Mouse (Mus musculus) large intestine, adult 2 months (tissue): Measurements from ENCODE around the gene Adat2. TPM values are rescaled to one million over a fixed set of nuclear protein-coding genes. Genes with fewer than 3 reads are reported as not detected.

Experiments
- DNase-seq: peaks from one replicate; pipeline ENCODE4 v3.0.0-alpha.2; 2012; ENCODE audit warnings: low read depth, low spot score
- WGBS: fragments of 180-500 bp; shearing (Covaris S2); methylation state at CpG from one replicate; pipeline ENCODE4 v1.1.7; 2018; 5-methylcytosine and 5-hydroxymethylcytosine counted together
- polyA plus RNA-seq: library from polyadenylated mRNA; depleted of rRNA; stranded (reverse); fragments of >200 nt; gene quantifications from 2 replicates; pipeline ENCODE4 v1.2.3, GENCODE M21; 2012; rRNA removed

Adat2 gene
- polyA plus RNA-seq: 3.1 and 3.8 TPM in 2 replicates

GRCm38 (mm10) chr10:13552646-13553497, at the start of gene Adat2, which contains the start of gene Pex3:
TSS of gene Adat2 (plus strand) at chr10:13552894.
TSS of gene Pex3 (minus strand) at chr10:13553142.
- 1% methylated on average over 51 of the region's 51 CpGs for WGBS

GRCm38 (mm10) chr10:13521857-13522256, 30.8 kb upstream of the Adat2 start:
- DNase-seq: no peak
- WGBS: 49% methylated on average over 4 of the region's 4 CpGs

More at GRCm38 (mm10) chr10:13552646-13553497, at the start of gene Adat2, which contains the start of gene Pex3:
- peak; percentile 58 for DNase-seq

DNA sequence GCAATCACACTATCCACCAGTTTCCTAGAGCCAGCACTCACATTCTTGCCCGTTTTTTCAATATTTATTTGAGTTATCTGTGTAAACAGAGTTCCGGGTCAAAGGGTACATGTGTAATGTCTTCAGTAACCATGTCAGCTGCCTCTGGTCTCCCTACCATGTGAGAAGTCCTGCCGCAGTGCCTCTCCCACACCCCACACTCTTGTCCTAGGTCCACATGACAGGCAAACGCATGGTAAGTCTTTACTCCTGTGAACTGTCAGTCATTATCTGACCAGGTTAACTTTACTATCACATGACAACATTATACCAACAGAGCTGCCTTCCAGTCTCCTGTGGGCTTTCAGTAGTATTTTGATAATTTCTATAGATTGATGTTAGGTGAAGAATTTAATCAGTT, 24.5 kb upstream of the Adat2 start:
- 43% methylated on average over 4 of the region's 4 CpGs for WGBS

DNA sequence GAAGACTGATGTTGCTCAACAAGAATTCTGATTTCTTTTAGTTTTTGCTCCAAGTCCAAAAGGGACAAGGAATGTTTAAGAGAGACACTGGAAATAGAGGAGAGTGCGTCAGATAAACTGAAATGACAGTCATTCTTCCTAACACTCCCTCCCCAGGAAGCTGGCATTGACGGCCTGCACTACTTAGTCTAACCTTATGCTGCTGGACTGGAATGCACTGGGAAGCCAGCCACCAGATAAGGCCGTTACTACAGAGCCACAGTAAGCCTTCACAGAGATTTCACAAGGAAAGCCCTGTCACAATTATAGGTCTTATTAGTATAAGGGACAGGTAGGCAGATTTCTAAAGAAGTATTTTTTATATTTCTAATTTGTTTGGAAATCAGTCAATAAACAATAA, 17.9 kb upstream of the Adat2 start:
- no peak for DNase-seq
- WGBS: 90% methylated on average over 3 of the region's 3 CpGs

More for the DNA sequence above, 24.5 kb upstream of the Adat2 start:
- no peak for DNase-seq

- no peak for DNase-seq
- 95% methylated on average over 7 of the region's 7 CpGs for WGBS
Observed at GRCm38 (mm10) chr10:13536706-13537105, 16.0 kb upstream of the Adat2 start.

DNA sequence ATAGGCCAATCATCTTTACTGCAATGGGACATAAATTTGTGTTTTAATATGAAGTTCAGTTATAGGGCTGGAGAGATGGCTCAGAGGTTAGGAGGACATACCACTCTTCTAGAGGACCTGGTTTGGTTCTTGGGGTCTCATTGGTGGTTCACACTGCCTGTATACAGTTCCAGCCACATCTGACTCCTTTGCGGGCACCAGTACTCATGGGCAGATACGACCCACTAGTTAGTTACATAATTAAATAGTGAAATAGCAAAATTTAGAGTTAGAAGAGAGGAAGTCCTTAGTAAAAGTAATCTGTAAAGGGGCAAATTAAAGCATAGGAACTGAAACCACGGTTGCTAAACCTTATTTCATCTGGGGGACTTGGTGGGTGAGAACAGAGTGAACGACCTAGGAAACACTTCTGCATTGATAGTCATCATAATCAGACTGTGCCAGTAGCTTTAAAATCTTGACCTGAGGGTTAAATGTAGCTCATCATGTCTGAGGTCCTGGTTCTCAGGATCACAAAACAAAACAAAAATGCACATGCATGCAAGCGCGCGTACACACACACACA, 12.8 kb upstream of the Adat2 start:
- DNase-seq: no peak
- 91% methylated on average over 7 of the region's 7 CpGs for WGBS

DNA sequence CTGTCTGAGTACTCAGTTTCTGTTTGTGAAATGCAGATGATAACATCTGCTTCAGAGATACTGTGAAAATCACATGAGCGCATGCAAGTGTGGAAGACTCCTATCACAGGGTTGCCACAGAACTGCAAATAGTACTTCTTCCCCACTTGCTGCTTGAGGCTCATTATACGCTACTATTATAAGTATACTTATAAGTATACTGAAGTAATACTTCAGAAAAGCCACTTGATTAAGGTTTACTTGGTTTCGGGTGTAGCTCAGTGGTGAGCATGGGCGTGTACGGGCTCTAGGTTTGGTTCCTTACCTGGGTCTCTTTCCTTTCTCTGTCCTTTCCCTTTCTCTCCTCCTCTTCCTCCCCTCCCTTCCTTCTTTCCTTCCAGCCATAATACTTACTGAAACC, 11.0 kb upstream of the Adat2 start:
- 96% methylated on average over 5 of the region's 5 CpGs for WGBS
- DNase-seq: no peak

GRCm38 (mm10) chr10:13553498-13553985, 848 bp downstream of the Adat2 start:
- DNase-seq: no peak
- WGBS: 5% methylated on average over 10 of the region's 10 CpGs

DNA sequence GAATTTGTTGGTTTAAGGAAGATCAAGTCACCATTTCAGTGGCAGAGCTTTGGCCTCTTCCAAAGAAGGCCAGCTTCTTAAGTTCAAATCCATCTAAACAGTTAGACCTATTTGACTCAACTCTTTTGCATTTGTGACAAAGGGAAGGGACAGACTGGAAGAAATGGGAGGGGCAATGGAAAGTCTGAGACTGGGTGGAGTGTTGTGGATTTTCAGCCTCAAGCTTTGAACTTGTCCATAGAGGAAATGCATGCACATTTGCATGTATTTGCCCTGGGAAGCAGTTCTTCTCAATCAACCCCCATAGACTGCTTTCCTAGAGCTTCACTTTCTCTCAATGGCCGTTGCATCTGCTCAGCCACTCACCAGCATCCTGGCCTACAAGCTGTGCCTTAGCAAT, 1.6 kb downstream of the Adat2 start:
- no peak for DNase-seq
- 90% methylated on average over 1 of the region's 1 CpGs for WGBS

GRCm38 (mm10) chr10:13560014-13560674, 7.5 kb downstream of the Adat2 start:
- WGBS: 83% methylated on average over 13 of the region's 13 CpGs
- DNase-seq: no peak

- 29% methylated on average over 24 of the region's 24 CpGs for WGBS
- no peak for DNase-seq
Observed at GRCm38 (mm10) chr10:13564364-13565079, 11.8 kb downstream of the Adat2 start.

DNA sequence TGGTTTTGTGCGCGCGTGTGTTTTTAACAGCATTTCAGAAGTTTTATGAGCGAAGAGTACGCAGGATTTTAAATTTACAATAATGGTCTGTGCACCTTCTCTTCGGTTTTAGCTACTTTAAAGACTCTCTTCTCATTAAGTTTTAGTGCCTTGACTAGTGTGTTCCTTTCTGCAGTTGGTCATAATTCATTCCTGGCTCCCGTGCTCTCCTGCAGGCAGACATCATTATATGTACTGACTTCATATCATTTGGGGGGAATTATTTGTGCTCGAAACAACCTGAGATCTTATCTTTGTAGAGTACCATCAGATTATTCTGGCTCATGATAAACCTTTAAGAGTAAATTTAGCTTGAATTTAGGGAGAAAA, 12.4 kb downstream of the Adat2 start:
- 25% methylated on average over 8 of the region's 8 CpGs for WGBS
- DNase-seq: no peak

DNA sequence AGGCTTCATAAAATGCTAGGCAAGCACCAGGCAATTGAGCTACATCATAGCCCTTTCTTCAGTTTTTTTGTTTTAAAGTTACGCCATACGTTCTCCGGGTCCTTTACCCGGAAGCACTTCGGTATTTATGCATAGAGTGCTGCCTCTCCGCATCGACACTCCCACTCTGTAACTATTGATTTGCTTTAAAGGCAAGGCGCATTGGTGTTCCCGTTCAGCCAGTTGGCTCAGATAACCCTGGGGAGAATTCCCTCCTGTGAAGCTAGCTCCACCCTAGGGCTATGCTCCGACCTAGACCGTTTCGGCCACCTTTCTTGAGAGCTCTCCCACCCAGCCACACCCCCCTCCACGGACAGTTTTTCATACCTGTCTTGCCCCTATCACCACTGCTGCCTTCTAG, 13.7 kb downstream of the Adat2 start:
- no peak for DNase-seq
- WGBS: 35% methylated on average over 13 of the region's 13 CpGs

DNA sequence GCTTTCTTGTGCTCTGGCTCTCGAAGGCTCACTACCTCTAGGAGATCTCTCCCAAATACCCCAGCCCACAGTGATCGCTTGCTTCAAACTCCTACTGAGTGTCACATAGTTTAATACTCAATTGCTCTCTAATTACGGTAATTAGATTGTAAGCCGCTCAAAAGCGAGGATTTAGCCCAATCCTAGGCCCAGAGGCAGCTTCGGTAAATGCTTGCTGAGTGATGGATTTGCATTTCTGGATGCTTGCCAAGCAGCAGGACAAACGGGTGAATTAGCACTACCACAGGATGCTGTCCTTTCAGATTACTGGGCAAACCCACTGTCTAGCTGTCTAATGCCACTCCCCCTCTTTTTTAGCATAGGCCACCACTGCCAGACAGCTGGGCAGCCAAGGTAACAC, 17.1 kb downstream of the Adat2 start:
- 69% methylated on average over 7 of the region's 7 CpGs for WGBS
- DNase-seq: no peak

DNA sequence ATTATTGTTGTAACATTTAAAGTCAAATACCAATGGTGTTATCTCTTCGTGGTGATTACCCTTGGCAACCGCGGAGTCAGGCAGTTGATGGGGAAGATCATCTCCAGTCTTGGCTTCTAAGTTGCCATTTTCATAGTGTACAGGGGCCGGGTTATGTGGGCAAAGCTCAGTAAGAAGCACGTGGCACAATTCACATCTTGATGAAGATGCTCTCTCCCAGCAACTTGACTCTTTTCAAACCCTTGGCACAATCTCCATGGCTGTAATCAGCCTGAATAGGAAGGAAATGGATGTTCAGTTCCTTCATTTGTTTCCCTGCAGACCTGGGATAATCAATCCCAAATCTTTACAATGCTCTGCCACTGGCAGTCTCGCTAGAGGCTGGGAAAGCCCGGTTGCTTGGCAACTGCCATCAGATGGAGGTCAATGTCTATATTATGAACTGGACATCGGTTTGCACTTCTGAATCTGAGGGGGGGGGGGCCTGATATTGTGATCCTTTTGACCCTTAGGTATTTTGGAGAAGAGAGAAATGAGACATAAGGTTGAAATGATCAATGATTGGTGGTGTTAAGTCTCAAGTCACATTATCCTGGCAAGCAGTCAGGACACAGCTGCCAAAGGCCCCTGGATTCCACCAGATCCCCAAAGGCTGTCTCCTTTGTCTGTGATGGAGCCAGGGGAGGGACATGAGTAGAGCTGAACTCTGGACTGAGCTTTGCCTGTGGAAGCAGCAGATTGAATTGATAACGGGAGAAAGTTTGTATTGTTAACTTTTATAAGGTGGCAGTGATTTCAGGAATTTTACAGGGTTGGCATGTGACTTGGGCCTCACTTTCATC, 18.2 kb downstream of the Adat2 start:
- 66% methylated on average over 9 of the region's 9 CpGs for WGBS

DNA sequence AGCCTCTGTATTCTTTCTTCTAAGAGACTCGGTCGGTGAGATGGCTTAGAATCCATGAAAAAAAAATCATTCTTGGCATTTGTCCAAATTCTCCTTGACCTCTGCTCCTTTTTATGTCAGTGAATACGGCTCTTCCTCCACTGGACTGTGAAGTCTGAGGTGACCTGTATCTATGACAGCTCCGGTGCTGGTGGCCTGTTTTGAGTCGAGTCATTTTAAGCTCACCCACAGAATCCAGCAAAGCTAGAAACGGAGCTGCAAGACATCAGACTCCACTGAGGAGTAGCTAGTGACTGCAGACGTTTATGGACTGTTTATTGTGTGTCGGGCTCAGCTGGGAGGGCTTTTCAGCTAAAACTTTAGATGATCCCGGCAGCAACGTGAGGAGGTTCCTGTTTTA, 19.3 kb downstream of the Adat2 start:
- WGBS: 12% methylated on average over 10 of the region's 10 CpGs
- DNase-seq: no peak

More for the DNA sequence above, 18.2 kb downstream of the Adat2 start:
- DNase-seq: no peak

DNA sequence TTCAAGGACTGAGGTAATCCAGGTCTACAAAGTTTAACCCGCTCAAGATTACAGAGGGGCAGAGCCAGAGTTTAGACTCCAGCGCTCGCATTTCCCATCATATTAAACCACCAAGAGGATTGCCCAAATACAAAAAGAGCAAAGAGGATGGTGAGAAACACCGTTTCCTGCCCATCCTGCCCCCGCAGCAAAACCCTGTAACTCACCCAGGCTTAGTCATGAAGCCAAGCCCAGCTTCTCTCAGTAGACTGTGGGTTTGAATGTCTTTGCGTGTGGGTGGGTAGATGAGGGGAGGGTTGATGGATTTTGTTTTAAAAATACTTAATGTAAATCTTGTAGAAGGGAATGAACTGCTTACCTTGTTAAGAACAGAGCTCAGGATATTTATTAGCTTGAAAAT, 19.7 kb downstream of the Adat2 start:
- no peak for DNase-seq
- WGBS: 55% methylated on average over 6 of the region's 6 CpGs

GRCm38 (mm10) chr10:13577123-13577522, 24.4 kb downstream of the Adat2 start:
- no peak for DNase-seq
- 52% methylated on average over 7 of the region's 7 CpGs for WGBS

GRCm38 (mm10) chr10:13587914-13588313, 35.2 kb downstream of the Adat2 start:
- no peak for DNase-seq
- WGBS: 69% methylated on average over 2 of the region's 2 CpGs
